In the genomic region with DNA sequence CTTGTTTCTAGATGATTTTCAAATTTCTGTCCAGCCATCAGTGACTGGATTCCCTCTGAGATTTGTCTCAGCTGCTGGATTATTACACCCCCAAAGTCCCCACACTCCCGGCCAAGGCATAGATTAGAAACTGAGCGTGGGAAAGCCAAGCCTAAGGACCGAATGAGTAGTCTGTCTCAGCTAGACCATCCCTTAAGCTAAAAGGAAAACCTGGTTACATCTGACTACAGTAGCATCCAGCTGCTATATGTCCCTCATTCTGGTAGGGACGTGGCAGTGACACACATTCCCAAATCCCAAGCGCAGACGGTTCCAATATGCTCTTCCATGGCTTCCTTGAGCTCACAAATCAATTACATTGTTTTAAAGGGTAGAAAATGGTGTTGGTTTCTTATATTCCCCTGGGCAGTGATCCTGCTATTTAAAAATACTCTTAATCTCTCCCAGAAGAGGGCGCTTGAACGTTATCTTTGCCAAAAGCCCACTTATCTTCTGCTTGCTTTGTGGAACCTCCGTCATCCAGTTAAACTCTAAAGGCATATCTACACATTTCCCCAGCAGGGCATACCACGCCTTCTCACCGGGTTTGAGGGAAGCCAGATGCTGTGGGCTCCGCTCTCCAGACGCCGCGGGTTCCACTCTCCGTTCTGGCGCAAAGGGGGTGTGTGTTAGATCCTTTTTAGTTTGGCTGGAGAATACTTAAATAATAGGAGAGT, we compare ENCODE assay signal across 8 mouse cellular contexts. TPM values are rescaled to one million over a fixed set of nuclear protein-coding genes. Genes with fewer than 3 reads are reported as not detected.
DNase-seq lines count a peak whose midpoint lies in the region; ATAC-seq lines count a peak whose summit lies in the region.

No protein-coding gene starts in this region.

- H3K36me3 ChIP-seq in kidney, embryonic 16.5 days (ENCODE audit: insufficient read depth, low read length): no peaks in the 10 kb centered on the region
- no peaks in the 10 kb centered on the region for H3K36me3 ChIP-seq in heart, embryonic 13.5 days
- H3K36me3 ChIP-seq in liver, embryonic 11.5 days (ENCODE audit: control insufficient read depth, insufficient read depth, low read length): no peaks in the 10 kb centered on the region
- H3K36me3 ChIP-seq in neural tube, embryonic 15.5 days: no peaks in the 10 kb centered on the region

- no peaks in the 10 kb centered on the region for H3K9me3 ChIP-seq in kidney, embryonic 16.5 days (ENCODE audit: low read length)
- no peaks in the 10 kb centered on the region for H3K9me3 ChIP-seq in heart, embryonic 13.5 days
- H3K9me3 ChIP-seq in liver, embryonic 11.5 days (ENCODE audit: control insufficient read depth, low read length): no peaks in the 10 kb centered on the region
- H3K9me3 ChIP-seq in neural tube, embryonic 15.5 days (replicated peaks): no peaks in the 10 kb centered on the region

- H3K4me3 ChIP-seq in kidney, embryonic 16.5 days (ENCODE audit: low read length): no peak overlapping the region
- peak overlapping the region; percentile 30 for H3K4me3 ChIP-seq in heart, embryonic 13.5 days
- 0 out of 2 replicates have a peak overlapping the region, but pooled peaks have one; percentile 10 for H3K4me3 ChIP-seq in liver, embryonic 11.5 days (ENCODE audit: low read depth, low read length)
- H3K4me3 ChIP-seq in neural tube, embryonic 15.5 days (replicated peaks): no peak overlapping the region

- DNase-seq in kidney, adult 8-10 months: no peak
- DNase-seq in c-Kit-positive CD71-positive TER-119-positive erythroid progenitor cells, embryonic 14.5 days (ENCODE audit: low spot score): peak; percentile 63
- peak; percentile 46 for DNase-seq in liver, embryonic 11.5 days (ENCODE audit: low spot score)
- DNase-seq in ovary, postnatal 14 days (ENCODE audit: low spot score): no peak
- no peak for DNase-seq in frontal cortex, postnatal 14 days (ENCODE audit: low spot score in 2 of 2)

- H3K27ac ChIP-seq in kidney, embryonic 16.5 days (ENCODE audit: low read length): no peak overlapping the region
- peak overlapping the region; percentile 97 for H3K27ac ChIP-seq in heart, embryonic 13.5 days (replicated peaks)
- H3K27ac ChIP-seq in liver, embryonic 11.5 days (ENCODE audit: low read depth, low read length): peak overlapping the region; percentile 38; the same call in 1 of the 2 replicates
- H3K27ac ChIP-seq in neural tube, embryonic 15.5 days (replicated peaks): 0 out of 2 replicates have a peak overlapping the region, but pooled peaks have one; percentile 45

- no peaks in the 10 kb centered on the region for H3K27me3 ChIP-seq in kidney, embryonic 16.5 days (ENCODE audit: insufficient read depth, low read length)
- no peaks in the 10 kb centered on the region for H3K27me3 ChIP-seq in heart, embryonic 13.5 days (replicated peaks)
- no peaks in the 10 kb centered on the region for H3K27me3 ChIP-seq in liver, embryonic 11.5 days (replicated peaks; ENCODE audit: control insufficient read depth, insufficient read depth, low read length)
- no peaks in the 10 kb centered on the region for H3K27me3 ChIP-seq in neural tube, embryonic 15.5 days (replicated peaks)

- peaks cover 13% of the 10 kb centered on the region; the same call in 1 of the 2 replicates for H3K4me1 ChIP-seq in kidney, embryonic 16.5 days (ENCODE audit: insufficient read depth, low read length)
- peaks cover 63% of the 10 kb centered on the region for H3K4me1 ChIP-seq in heart, embryonic 13.5 days
- peaks cover 24% of the 10 kb centered on the region for H3K4me1 ChIP-seq in liver, embryonic 11.5 days (replicated peaks; ENCODE audit: control insufficient read depth, insufficient read depth, low read length)
- H3K4me1 ChIP-seq in neural tube, embryonic 15.5 days: peaks cover 12% of the 10 kb centered on the region

- 39% methylated on average over 17 of the region's 17 CpGs for WGBS in kidney, embryonic 16.5 days
- 4% methylated on average over 17 of the region's 17 CpGs for WGBS in heart, embryonic 13.5 days
- WGBS in liver, embryonic 11.5 days: 18% methylated on average over 17 of the region's 17 CpGs
- WGBS in neural tube, embryonic 15.5 days: 44% methylated on average over 17 of the region's 17 CpGs

- H3K9ac ChIP-seq in kidney, embryonic 16.5 days (replicated peaks; ENCODE audit: low read length): no peak overlapping the region
- peak overlapping the region; percentile 77 for H3K9ac ChIP-seq in heart, embryonic 13.5 days
- H3K9ac ChIP-seq in liver, embryonic 11.5 days (ENCODE audit: low read depth, low read length): no peak overlapping the region
- H3K9ac ChIP-seq in neural tube, embryonic 15.5 days (replicated peaks): no peak overlapping the region

- peak overlapping the region; percentile 32; the same call in 1 of the 2 replicates for H3K4me2 ChIP-seq in kidney, embryonic 16.5 days (replicated peaks; ENCODE audit: low read depth, low read length)
- peak overlapping the region; percentile 64 for H3K4me2 ChIP-seq in heart, embryonic 13.5 days
- peak overlapping the region; percentile 55 for H3K4me2 ChIP-seq in liver, embryonic 11.5 days
- no peak overlapping the region for H3K4me2 ChIP-seq in neural tube, embryonic 15.5 days

- peak; percentile 69; the same call in 1 of the 2 replicates for ATAC-seq in kidney, embryonic 16.5 days (ENCODE audit: low FRiP score, low TSS enrichment)
- ATAC-seq in heart, embryonic 13.5 days (ENCODE audit: extremely low read depth, insufficient number of reproducible peaks, low FRiP score, low TSS enrichment): peak; percentile 63
- peak; percentile 88 for ATAC-seq in liver, embryonic 11.5 days (replicated peaks; ENCODE audit: low FRiP score)
- no peak for ATAC-seq in neural tube, embryonic 15.5 days (ENCODE audit: low FRiP score)

RNA-seq across cellular contexts. Expression of a gene that starts 46.0 kb away (rescaled TPM):
- not detected in 2 replicates for polyA plus RNA-seq in kidney, embryonic 16.5 days (2015; fragmentation: Nextera tagmentation; extraction: Ambion mirVana)
- polyA plus RNA-seq in heart, embryonic 13.5 days (2015; fragmentation: Nextera tagmentation; extraction: Ambion mirVana): not detected in 2 replicates
- polyA plus RNA-seq in liver, embryonic 11.5 days (2014; fragmentation: Nextera tagmentation; extraction: Ambion mirVana): 0.18 TPM in 1 of 2 replicates, not detected in the other
- polyA plus RNA-seq in neural tube, embryonic 15.5 days (2015; fragmentation: Nextera tagmentation; extraction: Ambion mirVana): 0.36 TPM in 1 of 2 replicates, not detected in the other

Comparison
In these comparisons a context has a peak if more than half of its experiments do, and no peak if none do; other contexts are left out.
1. H3K4me3 ChIP-seq: peak in heart, embryonic 13.5 days (single experiment) and liver, embryonic 11.5 days (single experiment); none in kidney, embryonic 16.5 days (single experiment) and neural tube, embryonic 15.5 days (single experiment).
2. DNase-seq: peak in c-Kit-positive CD71-positive TER-119-positive erythroid progenitor cells, embryonic 14.5 days (single experiment) and liver, embryonic 11.5 days (single experiment); none in kidney, adult 8-10 months (0 of 2), ovary, postnatal 14 days (single experiment) and frontal cortex, postnatal 14 days (0 of 2).